Mouse (Mus musculus) embryonic facial prominence, embryonic 10.5 days (tissue): ENCODE results near the gene Sumo2. TPM values are rescaled to one million over a fixed set of nuclear protein-coding genes. Genes with fewer than 3 reads are reported as not detected.

Source experiments
- DNase-seq: peaks from one replicate; pipeline ENCODE4 v3.0.0-alpha.2; 2017; ENCODE audit warnings: low spot score
- H3K27ac ChIP-seq: fragments of 300-500 bp; sonication (generic); replicated peaks from 2 replicates; pipeline ENCODE4 v1.5.1; 2016; ENCODE audit warnings: mild to moderate bottlenecking
- H3K27me3 ChIP-seq: fragments of 300-500 bp; sonication (generic); replicated peaks from 2 replicates; pipeline ENCODE4 v1.6.1; 2016; ENCODE audit warnings: low read depth, mild to moderate bottlenecking; ENCODE audit not compliant: poor library complexity, severe bottlenecking
- H3K36me3 ChIP-seq: fragments of 300-500 bp; sonication (generic); replicated peaks from 2 replicates; pipeline ENCODE4 v1.6.1; 2016; ENCODE audit warnings: mild to moderate bottlenecking, moderate library complexity
- H3K4me1 ChIP-seq: fragments of 300-500 bp; sonication (generic); 2 replicates; pipeline ENCODE4 v1.6.1; 2016
- H3K4me3 ChIP-seq: fragments of 300-500 bp; sonication (generic); 2 replicates; pipeline ENCODE4 v1.5.1; 2016; ENCODE audit warnings: mild to moderate bottlenecking, moderate library complexity
- H3K9me3 ChIP-seq: fragments of 300-500 bp; sonication (generic); 2 replicates; pipeline ENCODE4 v1.6.1; 2016; ENCODE audit warnings: mild to moderate bottlenecking
- WGBS: fragments of 180-500 bp; shearing (Covaris S2); methylation state at CpG from one replicate; pipeline ENCODE4 v1.1.7; 2016; 5-methylcytosine and 5-hydroxymethylcytosine counted together
- polyA plus RNA-seq: library from polyadenylated mRNA; unstranded; fragments of >200 nt; fragmentation: Nextera tagmentation; extraction: Ambion mirVana; gene quantifications from 2 replicates; pipeline ENCODE4 v1.2.1, GENCODE M21; 2016

The Sumo2 gene
- polyA plus RNA-seq, 1 experiment from 2014 or later, result 1,473 TPM

- peak; percentile 96 for DNase-seq
- Histone ChIP-seq H3K27me3 (no peaks in the 10 kb centered on the region), H3K4me3 (peak within 1 kb of the TSS; percentile 95), H3K27ac (peak within 1 kb of the TSS; percentile 91), H3K36me3 (peaks cover 6% of the 10 kb centered on the region; the same call in 1 of the 2 replicates), H3K4me1 (peaks cover 55% of the 10 kb centered on the region), H3K9me3 (no peaks in the 10 kb centered on the region)
- WGBS, result under 1% methylated on average over 26 of the region's 26 CpGs
Measured at GRCm38 (mm10) chr11:115475025-115475757, 60.9 kb downstream of the Sumo2 start, which contains the start of gene Armc7. Gene Armc7, plus strand, starts transcription at chr11:115475667.

GRCm38 (mm10) chr11:115473626-115474275 lies 62.3 kb downstream of the Sumo2 start:
- H3K4me1 ChIP-seq, result peaks cover 55% of the 10 kb centered on the region
- no peaks in the 10 kb centered on the region for H3K27me3 ChIP-seq
- no peaks in the 10 kb centered on the region for H3K36me3 ChIP-seq
- 13% methylated on average over 15 of the region's 15 CpGs for WGBS
- H3K4me3 ChIP-seq, result peak overlapping the region; percentile 37
- H3K27ac ChIP-seq, result peak overlapping the region; percentile 91
- H3K9me3 ChIP-seq, result no peaks in the 10 kb centered on the region
- peak; percentile 93 for DNase-seq

Other genes with a start within 250 kb of the Sumo2 start
- 0.27 and 0.62 TPM in 2 replicates for gene Fads6, start 238.6 kb downstream of the Sumo2 start, polyA plus RNA-seq
- gene Otop2, start 229.1 kb downstream of the Sumo2 start, polyA plus RNA-seq, result not detected in 2 replicates
- gene Ush1g, start 214.2 kb downstream of the Sumo2 start, polyA plus RNA-seq, result 0.04 TPM in 2 replicates
- gene Otop3, start 201.5 kb downstream of the Sumo2 start, polyA plus RNA-seq, result not detected in 2 replicates
- 8.6 and 9.6 TPM in 2 replicates for gene Hid1, start 168.5 kb downstream of the Sumo2 start, polyA plus RNA-seq
- 15.6 and 16.4 TPM in 2 replicates for gene Cdr2l, start 154.4 kb downstream of the Sumo2 start, polyA plus RNA-seq
- 221 and 228 TPM in 2 replicates for gene Mrpl58, start 132.5 kb downstream of the Sumo2 start, polyA plus RNA-seq
- 880 and 890 TPM in 2 replicates for gene Atp5h, start 116.3 kb downstream of the Sumo2 start, polyA plus RNA-seq
- gene Kctd2, start 116.1 kb downstream of the Sumo2 start, polyA plus RNA-seq, result 14.8 and 17.3 TPM in 2 replicates
- gene Trim80, start 95.7 kb downstream of the Sumo2 start, polyA plus RNA-seq, result 0.15 TPM in 1 of 2 replicates, not detected in the other
- 0.28 and 0.34 TPM in 2 replicates for gene Slc16a5, start 73.8 kb downstream of the Sumo2 start, polyA plus RNA-seq
- gene Armc7, start 60.6 kb downstream of the Sumo2 start, polyA plus RNA-seq, result 9.0 and 9.9 TPM in 2 replicates
- gene Nt5c, start 44.4 kb downstream of the Sumo2 start, polyA plus RNA-seq, result 90.9 and 92.2 TPM in 2 replicates
- gene Jpt1, start 21.9 kb downstream of the Sumo2 start, polyA plus RNA-seq, result 592 and 614 TPM in 2 replicates
- gene Nup85, start 28.2 kb upstream of the Sumo2 start, polyA plus RNA-seq, result 252 and 253 TPM in 2 replicates
- 100 and 101 TPM in 2 replicates for gene Mrps7, start 67.6 kb upstream of the Sumo2 start, polyA plus RNA-seq
- 29.6 and 33.3 TPM in 2 replicates for gene Gga3, start 67.8 kb upstream of the Sumo2 start, polyA plus RNA-seq
- gene Mif4gd, start 76.7 kb upstream of the Sumo2 start, polyA plus RNA-seq, result 19.4 and 19.8 TPM in 2 replicates
- 23.5 and 24.6 TPM in 2 replicates for gene Slc25a19, start 92.0 kb upstream of the Sumo2 start, polyA plus RNA-seq
- gene Grb2, start 172.3 kb upstream of the Sumo2 start, polyA plus RNA-seq, result 73.5 and 76.0 TPM in 2 replicates
- gene Tmem94, start 229.2 kb upstream of the Sumo2 start, polyA plus RNA-seq, result 34.6 and 38.9 TPM in 2 replicates